Mouse (Mus musculus) brain, adult 2 months (tissue): ENCODE data around the gene Gm14434.
"Not testable (repeated sequence)": the region's sequence is repeated elsewhere in the genome, so short reads cannot be mapped to it uniquely, and the experiment has no call there.

ENCODE experiments used
- DNase-seq: peaks from one replicate; pipeline ENCODE4 v3.0.0; 2011; ENCODE audit warnings: low read depth, low spot score

Gm14434 gene

GRCm38 (mm10) chr2:176486683-176487082, at the start of gene Gm14434:
Gm14434 (minus strand) TSS chr2:176486783.
- not testable (repeated sequence) for DNase-seq

DNA sequence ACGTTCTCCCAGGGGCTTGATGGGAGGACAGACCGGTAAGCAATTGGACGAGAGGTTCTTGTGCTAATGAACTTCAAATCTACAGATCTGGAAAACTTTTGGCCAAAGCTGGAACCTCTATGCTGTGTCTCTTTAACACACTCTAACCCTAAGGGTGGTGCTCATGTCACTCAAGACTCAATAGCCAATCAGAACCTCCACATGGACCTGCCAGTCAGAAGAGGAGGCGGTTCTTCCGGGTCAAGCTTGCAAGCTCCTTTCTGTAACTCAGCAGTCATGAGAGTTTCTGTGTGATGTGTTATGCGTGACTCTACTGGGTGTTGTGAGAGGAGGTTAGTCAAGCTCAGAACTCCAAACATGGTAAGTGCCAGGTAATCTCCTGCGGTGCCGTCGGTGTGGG, 34.2 kb upstream of the Gm14434 start, which contains the start of gene Zfp967:
Gene Zfp967, plus strand, starts transcription at position 301 of the 400 bp plus-strand sequence.
- not testable (repeated sequence) for DNase-seq

GRCm38 (mm10) chr2:176423294-176423693, 63.3 kb downstream of the Gm14434 start, which contains the start of gene Gm14435:
Gm14435 (plus strand) TSS chr2:176423594.
- DNase-seq: not testable (repeated sequence)
